Mouse (Mus musculus) kidney, embryonic 16.5 days (tissue): ENCODE results near the gene Sh2b1. TPM values are rescaled to one million over a fixed set of nuclear protein-coding genes. Genes with fewer than 3 reads are reported as not detected.

Experiments used
- ATAC-seq: fragments of 200-750 bp; cut with Nextera tagmentation; 2 replicates; pipeline ENCODE4 v1.8.0; 2017; ENCODE audit warnings: moderate TSS enrichment; ENCODE audit not compliant: low FRiP score, low TSS enrichment
- H3K27ac ChIP-seq: fragments of 300-500 bp; sonication (generic); 2 replicates; pipeline ENCODE4 v1.5.1; 2014; ENCODE audit warnings: low read length
- H3K27me3 ChIP-seq: fragments of 300-500 bp; sonication (generic); 2 replicates; pipeline ENCODE4 v1.6.1; 2014; ENCODE audit warnings: low read length, control low read depth, mixed read lengths; ENCODE audit not compliant: insufficient read depth
- H3K36me3 ChIP-seq: fragments of 300-500 bp; sonication (generic); 2 replicates; pipeline ENCODE4 v1.6.1; 2014; ENCODE audit warnings: low read length, control low read depth, mixed read lengths; ENCODE audit not compliant: insufficient read depth
- H3K4me1 ChIP-seq: fragments of 300-500 bp; sonication (generic); 2 replicates; pipeline ENCODE4 v1.6.1; 2014; ENCODE audit warnings: low read length, control low read depth, mixed read lengths; ENCODE audit not compliant: insufficient read depth
- H3K4me2 ChIP-seq: fragments of 300-500 bp; sonication (generic); replicated peaks from 2 replicates; pipeline ENCODE4 v1.6.1; 2014; ENCODE audit warnings: low read depth, low read length
- H3K4me3 ChIP-seq: fragments of 300-500 bp; sonication (generic); 2 replicates; pipeline ENCODE4 v1.5.1; 2014; ENCODE audit warnings: mild to moderate bottlenecking, low read length
- H3K9ac ChIP-seq: fragments of 300-500 bp; sonication (generic); replicated peaks from 2 replicates; pipeline ENCODE4 v1.6.1; 2014; ENCODE audit warnings: low read length
- H3K9me3 ChIP-seq: fragments of 300-500 bp; sonication (generic); 2 replicates; pipeline ENCODE4 v1.6.1; 2016; ENCODE audit warnings: low read length, control low read depth
- WGBS: fragments of 180-500 bp; shearing (Covaris S2); extraction: QIAGEN DNeasy Blood & Tissue Kit; methylation state at CpG from one replicate; pipeline ENCODE4 v1.1.7; 2014; 5-methylcytosine and 5-hydroxymethylcytosine counted together
- polyA plus RNA-seq: library from polyadenylated mRNA; unstranded; fragments of >200 nt; fragmentation: Nextera tagmentation; extraction: Ambion mirVana; gene quantifications from 2 replicates; pipeline ENCODE4 v1.2.1, GENCODE M21; 2015

Sh2b1 gene
- polyA plus RNA-seq, 1 experiment from 2014 or later, result 62.5 TPM

DNA sequence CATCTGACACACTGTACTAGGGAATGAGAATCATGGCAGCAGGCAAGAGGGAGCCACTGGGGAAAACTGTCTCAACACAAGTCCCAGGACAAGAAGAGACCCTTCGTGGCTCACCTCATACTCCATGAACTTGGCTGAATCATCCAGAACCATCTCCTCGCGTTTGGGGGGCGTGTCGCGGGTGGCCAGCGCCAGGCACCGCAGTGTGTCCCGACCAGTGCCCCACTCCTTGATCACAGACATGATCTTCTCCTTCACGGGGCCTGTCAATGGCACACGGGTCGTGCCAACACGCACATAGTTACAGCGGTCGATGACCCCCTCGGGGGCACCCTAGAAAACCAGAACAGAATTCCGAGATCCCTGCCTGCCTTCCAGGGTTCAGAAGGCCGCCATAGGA lies 25.2 kb downstream of the Sh2b1 start:
- no peak overlapping the region for H3K27ac ChIP-seq
- no peak overlapping the region for H3K4me3 ChIP-seq
- H3K9ac ChIP-seq, result no peak overlapping the region
- H3K9me3 ChIP-seq, result no peaks in the 10 kb centered on the region
- H3K4me1 ChIP-seq, result no peaks in the 10 kb centered on the region
- H3K36me3 ChIP-seq, result peaks cover 28% of the 10 kb centered on the region
- 91% methylated on average over 18 of the region's 18 CpGs for WGBS
- H3K4me2 ChIP-seq, result no peak overlapping the region
- H3K27me3 ChIP-seq, result no peaks in the 10 kb centered on the region
- ATAC-seq, result no peak

DNA sequence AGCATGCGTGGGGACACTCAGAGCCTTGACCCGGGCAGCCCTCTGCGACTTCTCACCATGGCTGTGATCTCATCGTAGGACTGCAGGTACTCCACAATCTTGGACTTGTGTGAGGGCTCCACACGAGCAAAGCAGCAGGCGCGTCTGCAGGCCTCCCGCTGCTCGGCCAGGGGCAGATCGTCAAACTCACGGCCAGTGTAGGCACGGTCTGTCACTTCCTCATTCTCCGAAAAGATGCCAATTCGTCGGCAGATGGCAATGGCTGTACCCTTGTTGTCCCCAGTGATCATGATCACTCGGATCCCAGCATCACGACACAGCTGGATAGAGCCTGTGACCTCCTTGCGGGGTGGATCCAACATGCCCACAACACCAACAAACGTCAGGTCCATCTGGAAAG lies 26.7 kb downstream of the Sh2b1 start:
- H3K27me3 ChIP-seq, result no peaks in the 10 kb centered on the region
- H3K9ac ChIP-seq, result no peak overlapping the region
- H3K36me3 ChIP-seq, result peaks cover 39% of the 10 kb centered on the region
- no peaks in the 10 kb centered on the region for H3K9me3 ChIP-seq
- no peak for ATAC-seq
- H3K27ac ChIP-seq, result no peak overlapping the region
- H3K4me1 ChIP-seq, result no peaks in the 10 kb centered on the region
- 89% methylated on average over 19 of the region's 19 CpGs for WGBS
- no peak overlapping the region for H3K4me2 ChIP-seq
- H3K4me3 ChIP-seq, result no peak overlapping the region

DNA sequence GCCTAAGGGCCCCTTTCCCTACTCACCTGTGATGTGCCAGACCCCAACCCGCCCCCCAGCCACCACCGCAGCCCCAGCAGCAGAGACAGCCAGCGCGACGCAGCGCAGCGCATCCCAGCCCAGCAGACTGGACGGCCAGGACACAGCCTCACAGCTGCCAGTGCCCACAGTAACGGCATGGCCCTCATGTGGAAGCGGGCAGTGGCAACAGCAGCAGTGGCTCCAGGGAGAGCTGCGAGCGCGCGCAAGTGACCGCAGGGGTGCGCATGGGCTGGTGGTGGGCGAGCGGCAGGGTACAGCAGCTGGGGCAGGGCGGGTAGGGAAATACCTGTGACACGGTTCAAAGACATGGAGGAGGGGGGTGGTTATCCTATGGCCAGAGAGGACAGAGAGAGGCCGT lies 29.0 kb downstream of the Sh2b1 start:
- no peak overlapping the region for H3K4me2 ChIP-seq
- H3K9ac ChIP-seq, result no peak overlapping the region
- no peak for ATAC-seq
- no peak overlapping the region for H3K27ac ChIP-seq
- H3K4me3 ChIP-seq, result no peak overlapping the region
- no peaks in the 10 kb centered on the region for H3K9me3 ChIP-seq
- peaks cover 44% of the 10 kb centered on the region for H3K36me3 ChIP-seq
- H3K4me1 ChIP-seq, result no peaks in the 10 kb centered on the region
- H3K27me3 ChIP-seq, result no peaks in the 10 kb centered on the region
- WGBS, result 95% methylated on average over 21 of the region's 21 CpGs

DNA sequence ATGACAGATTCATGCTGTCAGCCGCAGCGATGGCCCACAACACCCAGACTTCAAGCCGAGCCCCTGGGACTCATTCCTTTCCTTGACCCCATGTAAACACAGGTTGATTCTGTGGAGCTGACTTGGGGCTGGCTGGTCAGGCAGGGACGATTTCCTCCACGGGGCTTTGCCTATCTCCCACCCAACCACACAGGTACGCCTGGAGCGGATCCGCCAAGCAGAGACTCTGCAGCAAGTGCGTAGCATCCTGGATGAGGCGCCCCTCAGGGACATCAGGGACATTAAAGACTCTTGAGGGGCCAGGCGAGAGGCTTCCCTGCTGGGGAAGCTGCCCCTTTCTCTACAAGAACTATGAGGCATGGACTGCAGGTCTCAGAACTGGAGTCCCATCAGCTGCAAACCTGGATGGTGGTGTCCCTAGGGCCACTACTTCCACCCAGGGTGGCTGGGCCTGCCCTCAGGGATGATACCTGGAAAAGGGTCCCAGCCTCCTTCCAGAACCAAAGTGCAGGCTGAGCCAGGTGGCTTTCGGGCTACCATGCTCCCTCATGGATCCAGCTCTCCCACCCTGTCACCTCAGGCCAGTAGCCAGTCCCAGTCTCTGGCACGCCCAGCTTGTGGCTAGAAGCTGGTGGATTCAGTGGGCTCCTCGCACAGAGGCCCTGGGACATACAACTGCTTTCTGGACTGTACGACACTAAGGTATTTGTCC lies 30.0 kb downstream of the Sh2b1 start:
- no peaks in the 10 kb centered on the region for H3K27me3 ChIP-seq
- H3K4me2 ChIP-seq, result no peak overlapping the region
- no peak overlapping the region for H3K9ac ChIP-seq
- ATAC-seq, result no peak
- WGBS, result 92% methylated on average over 15 of the region's 15 CpGs
- no peaks in the 10 kb centered on the region for H3K9me3 ChIP-seq
- no peaks in the 10 kb centered on the region for H3K4me1 ChIP-seq
- H3K36me3 ChIP-seq, result peaks cover 48% of the 10 kb centered on the region
- H3K4me3 ChIP-seq, result no peak overlapping the region
- no peak overlapping the region for H3K27ac ChIP-seq

GRCm38 (mm10) chr7:126444536-126444935 lies 30.7 kb downstream of the Sh2b1 start:
- ATAC-seq, result no peak; the same call in 1 of the 2 replicates
- WGBS, result 95% methylated on average over 9 of the region's 9 CpGs
- Histone ChIP-seq H3K4me2 (no peak overlapping the region), H3K4me1 (no peaks in the 10 kb centered on the region), H3K4me3 (no peak overlapping the region), H3K27me3 (no peaks in the 10 kb centered on the region), H3K9ac (no peak overlapping the region), H3K27ac (no peak overlapping the region), H3K36me3 (peaks cover 52% of the 10 kb centered on the region), H3K9me3 (no peaks in the 10 kb centered on the region)

GRCm38 (mm10) chr7:126443997-126444396 lies 31.2 kb downstream of the Sh2b1 start:
- 92% methylated on average over 10 of the region's 10 CpGs for WGBS
- no peak overlapping the region for H3K27ac ChIP-seq
- no peak overlapping the region for H3K4me3 ChIP-seq

GRCm38 (mm10) chr7:126440134-126440533 lies 35.1 kb downstream of the Sh2b1 start:
- no peak for ATAC-seq
- WGBS, result 87% methylated on average over 9 of the region's 9 CpGs
- Histone ChIP-seq H3K27ac (no peak overlapping the region), H3K4me3 (no peak overlapping the region), H3K4me2 (no peak overlapping the region), H3K27me3 (no peaks in the 10 kb centered on the region), H3K9me3 (no peaks in the 10 kb centered on the region), H3K36me3 (peaks cover 28% of the 10 kb centered on the region), H3K9ac (no peak overlapping the region), H3K4me1 (no peaks in the 10 kb centered on the region)

More at GRCm38 (mm10) chr7:126443997-126444396, 31.2 kb downstream of the Sh2b1 start:
- Histone ChIP-seq H3K9ac (no peak overlapping the region), H3K9me3 (no peaks in the 10 kb centered on the region), H3K27me3 (no peaks in the 10 kb centered on the region), H3K4me1 (no peaks in the 10 kb centered on the region), H3K36me3 (peaks cover 52% of the 10 kb centered on the region), H3K4me2 (no peak overlapping the region)
- no peak for ATAC-seq

GRCm38 (mm10) chr7:126436851-126437250 lies 38.4 kb downstream of the Sh2b1 start:
- Histone ChIP-seq H3K27ac (no peak overlapping the region), H3K4me2 (no peak overlapping the region), H3K4me3 (no peak overlapping the region), H3K9ac (no peak overlapping the region), H3K27me3 (no peaks in the 10 kb centered on the region), H3K36me3 (peaks cover 22% of the 10 kb centered on the region), H3K9me3 (no peaks in the 10 kb centered on the region), H3K4me1 (no peaks in the 10 kb centered on the region)
- WGBS, result 19% methylated on average over 8 of the region's 8 CpGs
- ATAC-seq, result peak; percentile 67

DNA sequence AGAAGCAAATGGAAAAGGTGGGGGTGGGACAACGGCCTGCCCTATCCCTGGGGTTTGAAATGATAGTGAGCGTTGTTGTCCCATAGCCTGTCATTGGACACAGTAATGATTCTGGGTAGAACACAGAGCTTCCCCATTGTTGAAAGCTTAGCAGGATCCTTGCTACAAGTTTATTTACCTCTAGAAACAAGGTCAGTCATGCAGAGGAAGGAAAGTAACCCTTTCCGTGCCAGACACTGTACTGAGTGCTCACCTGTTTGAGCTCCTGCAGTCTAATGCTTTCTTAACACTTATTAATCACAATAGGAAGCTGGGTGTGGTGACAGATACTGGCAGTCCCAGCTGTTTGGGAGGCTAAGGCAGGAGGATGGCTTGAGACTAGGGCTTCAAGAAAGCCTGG lies 39.4 kb downstream of the Sh2b1 start:
- Histone ChIP-seq H3K27me3 (no peaks in the 10 kb centered on the region), H3K9ac (no peak overlapping the region), H3K27ac (no peak overlapping the region; the same call in 1 of the 2 replicates), H3K36me3 (peaks cover 22% of the 10 kb centered on the region), H3K9me3 (no peaks in the 10 kb centered on the region), H3K4me2 (no peak overlapping the region), H3K4me3 (no peak overlapping the region), H3K4me1 (no peaks in the 10 kb centered on the region)
- no peak for ATAC-seq
- 77% methylated on average over 3 of the region's 3 CpGs for WGBS

DNA sequence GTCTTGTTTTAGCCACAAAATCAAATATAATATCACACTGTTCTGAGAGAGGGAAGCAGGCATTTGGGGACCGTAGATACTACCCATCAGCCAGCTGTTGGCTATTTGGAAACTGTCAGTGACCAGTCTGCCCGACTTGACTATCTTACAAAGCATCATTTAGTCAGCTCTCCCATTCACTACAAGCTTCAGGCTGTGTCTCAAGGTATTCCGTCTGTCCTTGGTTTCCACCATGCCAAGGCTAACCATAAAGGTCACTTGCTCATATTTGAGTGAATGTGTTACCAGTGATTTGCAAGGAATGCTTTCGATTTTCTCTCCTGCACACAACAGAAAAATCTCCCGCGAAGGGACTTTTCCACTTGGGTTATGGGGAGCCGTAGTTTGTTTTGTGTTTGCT lies 40.5 kb downstream of the Sh2b1 start:
- 75% methylated on average over 7 of the region's 7 CpGs for WGBS
- no peaks in the 10 kb centered on the region for H3K27me3 ChIP-seq
- no peak overlapping the region for H3K27ac ChIP-seq
- H3K4me1 ChIP-seq, result peaks cover 3% of the 10 kb centered on the region
- H3K9ac ChIP-seq, result no peak overlapping the region
- peaks cover 14% of the 10 kb centered on the region; the same call in 1 of the 2 replicates for H3K36me3 ChIP-seq
- H3K4me2 ChIP-seq, result no peak overlapping the region
- H3K4me3 ChIP-seq, result no peak overlapping the region
- no peak for ATAC-seq
- H3K9me3 ChIP-seq, result no peaks in the 10 kb centered on the region
